ENCODE assay signal across 10 mouse cellular contexts in the genomic region with DNA sequence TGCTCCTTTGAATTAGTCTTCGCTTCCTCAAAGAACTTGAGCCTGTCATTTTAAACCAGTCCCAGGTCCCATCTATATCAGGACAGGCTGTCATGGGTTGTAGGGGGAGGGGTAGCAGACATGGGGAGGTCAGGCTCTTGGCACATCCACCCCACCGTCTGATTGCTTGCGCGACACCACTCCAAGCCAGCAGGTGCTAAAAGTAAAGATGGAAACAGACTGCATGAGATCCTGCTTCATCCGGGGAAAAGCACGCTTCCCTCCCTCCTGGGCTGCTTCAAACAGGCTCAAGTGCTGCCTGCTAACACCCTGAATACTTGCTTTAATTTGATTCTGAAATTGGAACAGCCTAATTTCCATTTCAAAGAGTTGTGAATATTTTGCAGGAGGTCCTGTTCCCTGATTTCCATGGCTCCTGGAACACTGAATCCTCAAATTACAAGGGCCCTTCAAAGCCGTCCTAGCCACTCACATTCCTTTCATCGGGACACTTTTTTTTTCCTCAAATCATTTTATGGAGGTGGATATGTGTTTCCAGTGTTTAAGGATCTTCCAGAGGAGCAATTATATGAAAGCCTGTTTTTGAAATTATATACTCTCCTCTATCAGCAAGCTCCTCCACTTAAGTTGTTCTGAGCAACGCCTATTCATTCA. TPM values are rescaled to one million over a fixed set of nuclear protein-coding genes. Genes with fewer than 3 reads are reported as not detected.
A peak's percentile ranks its signal among the peaks of the same experiment; 100 is the strongest.
DNase-seq lines count a peak whose midpoint lies in the region; ATAC-seq lines count a peak whose summit lies in the region.
"Had no signal": no experiment of that assay in that cellular context is flagged by ENCODE, and none has a peak within 500 bp of the region (broad histone marks: within the 10 kb centered on the region; RNA-seq: fewer than 3 reads in every experiment).

TSS of gene Mettl11b (minus strand) at position 127 of the 654 bp plus-strand sequence.

- no peak within 1 kb of the TSS for H3K9ac ChIP-seq in neural tube, embryonic 12.5 days
- no peak within 1 kb of the TSS for H3K9ac ChIP-seq in hindbrain, embryonic 15.5 days
- H3K9ac ChIP-seq: embryonic facial prominence, embryonic 15.5 days had no signal

- H3K36me3 ChIP-seq in neural tube, embryonic 12.5 days = no peaks in the 10 kb centered on the region
- H3K36me3 ChIP-seq in hindbrain, embryonic 15.5 days = no peaks in the 10 kb centered on the region
- H3K36me3 ChIP-seq: embryonic facial prominence, embryonic 15.5 days had no signal

- no peak within 1 kb of the TSS for H3K4me3 ChIP-seq in neural tube, embryonic 12.5 days
- no peak within 1 kb of the TSS for H3K4me3 ChIP-seq in hindbrain, embryonic 15.5 days
- H3K4me3 ChIP-seq: embryonic facial prominence, embryonic 15.5 days had no signal

- H3K4me1 ChIP-seq in neural tube, embryonic 12.5 days = peaks cover 4% of the 10 kb centered on the region; the same call in 1 of the 2 replicates
- H3K4me1 ChIP-seq in hindbrain, embryonic 15.5 days (replicated peaks) = no peaks in the 10 kb centered on the region
- H3K4me1 ChIP-seq: embryonic facial prominence, embryonic 15.5 days had no signal

- peak within 1 kb of the TSS; percentile 12; the same call in 1 of the 2 replicates for H3K4me2 ChIP-seq in neural tube, embryonic 12.5 days (replicated peaks)
- peak within 1 kb of the TSS; percentile 17 for H3K4me2 ChIP-seq in hindbrain, embryonic 15.5 days
- H3K4me2 ChIP-seq: embryonic facial prominence, embryonic 15.5 days had no signal

- 49% methylated on average over 9 of the region's 9 CpGs for WGBS in neural tube, embryonic 12.5 days
- WGBS in hindbrain, embryonic 15.5 days = 39% methylated on average over 9 of the region's 9 CpGs

- H3K9me3 ChIP-seq in neural tube, embryonic 12.5 days = no peaks in the 10 kb centered on the region
- no peaks in the 10 kb centered on the region for H3K9me3 ChIP-seq in hindbrain, embryonic 15.5 days
- H3K9me3 ChIP-seq: embryonic facial prominence, embryonic 15.5 days had no signal

- H3K27me3 ChIP-seq in neural tube, embryonic 12.5 days (replicated peaks) = no peaks in the 10 kb centered on the region
- H3K27me3 ChIP-seq in hindbrain, embryonic 15.5 days = no peaks in the 10 kb centered on the region
- H3K27me3 ChIP-seq: embryonic facial prominence, embryonic 15.5 days had no signal

- intact Hi-C loops in gastrocnemius, postnatal 14 days (cut with DNase I; ENCODE audit: low total_unique reads) = no loop called here

- DNase-seq in neural tube, embryonic 10.5 days (ENCODE audit: extremely low spot score, low spot score) = no peak
- DNase-seq in gastrocnemius, postnatal 14 days = peak; percentile 13
- DNase-seq in telencephalon, adult 2 months (ENCODE audit: low read depth, low spot score) = peak; percentile 21
- no peak for DNase-seq in adrenal gland, postnatal 25 days

- no peak within 1 kb of the TSS for H3K27ac ChIP-seq in neural tube, embryonic 12.5 days
- no peak within 1 kb of the TSS for H3K27ac ChIP-seq in hindbrain, embryonic 15.5 days (replicated peaks)
- H3K27ac ChIP-seq: embryonic facial prominence, embryonic 15.5 days had no signal

- ATAC-seq in neural tube, embryonic 12.5 days (ENCODE audit: low FRiP score, low read depth) = no peak
- 0 out of 2 replicates have a peak, but pooled peaks have one; percentile 48 for ATAC-seq in hindbrain, embryonic 15.5 days (ENCODE audit: low FRiP score, low read depth)
- ATAC-seq in megakaryocyte progenitor cell, adult 5-6 weeks (replicated peaks; ENCODE audit: poor library complexity) = no peak
- no peak for ATAC-seq in erythroblast, adult 5-6 weeks (replicated peaks; ENCODE audit: low FRiP score, poor library complexity, severe bottlenecking)

RNA-seq across cellular contexts. Expression of gene Mettl11b, which starts in this region (rescaled TPM):
- not detected in 2 replicates for polyA plus RNA-seq in neural tube, embryonic 12.5 days (2016; fragmentation: Nextera tagmentation; extraction: Ambion mirVana)
- total RNA-seq in gastrocnemius, postnatal 14 days (2021) = 1 to 10 TPM; 4.1 to 6.2 TPM
- 0.14 TPM in 1 of 2 replicates, not detected in the other for polyA plus RNA-seq in hindbrain, embryonic 15.5 days (2015; fragmentation: Nextera tagmentation; extraction: Ambion mirVana)
- total RNA-seq in adrenal gland, postnatal 25 days (2021) = not detected in 2 replicates
- not detected in 2 replicates for total RNA-seq in megakaryocyte progenitor cell, adult 5-6 weeks (2015)
- total RNA-seq in megakaryocyte progenitor cell, adult 5-6 weeks (2017) = not detected in 2 replicates
- not detected in 2 replicates for total RNA-seq in erythroblast, adult 5-6 weeks (2015; ENCODE audit: low replicate concordance)
- total RNA-seq in erythroblast, adult 5-6 weeks (2017; ENCODE audit: low replicate concordance) = not detected in 2 replicates
- total RNA-seq: neutrophil, adult 5-6 weeks had no signal

Comparison
In these comparisons a context has a peak if more than half of its experiments do, and no peak if none do; other contexts are left out.
1. Peak in ATAC-seq and H3K4me2 ChIP-seq in hindbrain, embryonic 15.5 days; RNA of the gene not detected or under 1 TPM.
2. DNase-seq: peak in gastrocnemius, postnatal 14 days (single experiment) and telencephalon, adult 2 months (single experiment); none in neural tube, embryonic 10.5 days (single experiment) and adrenal gland, postnatal 25 days (single experiment).